Mouse (Mus musculus) left cerebral cortex, postnatal 25 days (tissue): ENCODE measurements around the gene Gimap7. TPM values are rescaled to one million over a fixed set of nuclear protein-coding genes. Genes with fewer than 3 reads are reported as not detected.
"Not testable (repeated sequence)": the region's sequence is repeated elsewhere in the genome, so short reads cannot be mapped to it uniquely, and the experiment has no call there.

ENCODE experiments used
- DNase-seq, 2 experiments: peaks; one replicate each; pipeline ENCODE4 v3.0.0; 2022; ENCODE audit warnings: low spot score in 2 of 2, mixed read lengths in 1 of 2
- intact Hi-C: fragments of 180-260 bp; cut with DNase I; formaldehyde crosslinking; loops from one replicate; pipeline ENCODE4 v1.15.1; 2025
- total RNA-seq, 2 experiments: library from RNA; stranded (reverse); gene quantifications; 2 replicates each; pipeline ENCODE4 v1.2.3; 2021

Gene Gimap7
- not detected for total RNA-seq

DNA sequence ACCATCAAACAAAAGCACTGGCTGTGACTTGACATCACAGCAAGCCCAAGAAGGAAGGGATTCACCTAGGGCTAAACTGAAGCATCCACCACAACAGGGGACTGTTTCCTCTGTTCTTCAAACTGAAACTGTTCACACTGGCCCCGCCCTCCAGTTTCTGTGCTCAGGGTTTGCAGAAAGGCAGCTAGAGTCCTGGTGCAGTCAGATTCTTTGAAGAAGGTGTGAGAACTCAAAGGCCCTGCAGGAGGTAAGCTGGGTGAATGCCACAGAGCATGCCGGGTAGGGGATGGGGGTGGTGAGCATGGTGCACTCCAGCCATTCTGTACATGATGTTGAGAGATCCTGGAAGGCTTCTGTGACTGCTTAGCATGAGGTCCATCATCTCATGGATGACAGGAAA is at the start of gene Gimap7, which contains the start of gene Gm28053:
Gimap7 (plus strand) TSS at position 167 of the 400 bp plus-strand sequence.
Gm28053 (plus strand) TSS at position 153 of the 400 bp plus-strand sequence.
- no peak for DNase-seq
- intact Hi-C loops, result no loop called here

DNA sequence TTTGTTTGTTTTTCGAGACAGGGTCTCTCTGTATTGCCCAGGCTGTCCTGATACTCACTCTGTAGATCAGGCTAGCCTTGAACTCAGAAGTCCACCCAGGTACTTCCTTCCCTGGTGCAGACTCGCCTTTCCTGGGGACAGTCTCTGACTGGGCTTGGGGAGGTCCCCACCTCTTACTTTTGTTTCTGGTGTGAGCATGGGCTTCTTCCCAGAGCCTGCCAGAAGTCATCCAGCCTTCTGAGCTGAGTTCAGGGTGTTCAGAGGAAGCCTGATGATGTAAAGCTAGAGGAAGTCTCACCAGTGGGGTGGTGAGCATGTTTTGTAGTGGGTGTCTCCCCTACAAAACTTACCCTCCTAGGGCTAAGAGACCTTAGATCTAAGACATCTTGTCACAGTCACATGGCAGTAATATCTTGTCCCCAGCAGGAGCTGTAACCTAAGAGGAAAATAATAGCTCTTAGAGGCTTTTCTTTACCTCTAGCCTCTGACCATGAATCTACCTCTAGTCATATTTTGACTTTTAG is 48.9 kb upstream of the Gimap7 start:
- intact Hi-C loops, result no loop called here
- no peak for DNase-seq

DNA sequence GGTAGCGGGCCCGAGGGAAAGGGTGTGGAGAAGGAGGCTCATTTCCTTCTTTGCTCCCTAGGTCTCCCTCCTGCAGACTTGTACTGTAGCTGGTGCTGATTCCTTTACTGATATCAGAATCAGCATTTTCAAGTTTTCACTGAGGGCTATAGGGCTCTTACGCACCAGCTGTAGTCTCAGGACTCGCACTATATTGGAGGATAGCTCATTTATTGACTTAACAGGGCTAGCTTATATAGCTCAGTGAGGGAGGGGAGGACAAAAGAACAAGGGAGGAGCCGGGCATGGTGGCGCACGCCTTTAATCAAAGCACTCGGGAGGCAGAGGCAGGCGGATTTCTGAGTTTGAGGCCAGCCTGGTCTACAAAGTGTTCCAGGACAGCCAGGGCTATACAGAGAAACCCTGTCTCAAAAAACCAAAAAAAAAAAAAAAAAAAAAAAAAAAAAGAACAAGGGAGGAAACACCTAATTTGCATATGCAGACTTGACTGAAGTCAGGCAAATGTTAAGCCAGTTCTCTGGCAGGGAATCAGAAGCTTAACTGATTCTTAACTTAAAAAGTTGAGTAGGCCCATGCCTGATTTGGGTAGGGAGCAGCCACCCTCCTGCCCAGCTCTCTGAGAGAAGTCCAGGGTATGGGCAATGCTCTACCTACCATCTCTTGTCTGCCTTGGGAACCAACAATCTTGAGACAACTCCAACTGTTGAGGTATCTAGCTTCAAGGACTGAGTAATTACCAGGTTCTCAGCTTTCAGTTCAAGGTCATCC is 43.9 kb upstream of the Gimap7 start:
- no peak for DNase-seq
- intact Hi-C loops, result no loop called here

DNA sequence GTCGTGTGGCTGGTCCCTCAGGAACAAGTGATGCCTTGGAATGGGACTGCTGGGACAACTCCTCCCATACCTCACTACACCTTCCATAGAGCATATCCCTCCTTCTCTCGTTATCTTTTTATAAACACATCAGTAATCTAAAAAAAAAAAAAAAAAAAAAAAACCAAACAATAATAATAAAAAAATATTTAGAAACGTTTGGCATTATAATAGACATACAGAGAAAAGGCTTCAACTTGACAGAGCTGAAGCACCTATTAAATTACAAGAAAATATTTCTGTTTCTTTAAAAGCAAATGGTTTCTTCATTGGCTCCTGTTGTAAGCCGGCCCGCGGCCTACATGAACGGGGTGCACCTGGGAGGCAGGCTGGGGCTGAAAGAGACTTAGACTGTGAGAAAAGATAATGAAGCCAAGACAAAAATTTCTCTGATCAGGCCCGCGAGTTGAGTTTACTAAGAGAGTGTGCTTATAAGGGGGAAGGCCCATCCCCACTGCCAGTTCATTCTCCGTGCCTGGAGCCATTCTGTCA is 43.0 kb upstream of the Gimap7 start:
- intact Hi-C loops, result no loop called here

DNA sequence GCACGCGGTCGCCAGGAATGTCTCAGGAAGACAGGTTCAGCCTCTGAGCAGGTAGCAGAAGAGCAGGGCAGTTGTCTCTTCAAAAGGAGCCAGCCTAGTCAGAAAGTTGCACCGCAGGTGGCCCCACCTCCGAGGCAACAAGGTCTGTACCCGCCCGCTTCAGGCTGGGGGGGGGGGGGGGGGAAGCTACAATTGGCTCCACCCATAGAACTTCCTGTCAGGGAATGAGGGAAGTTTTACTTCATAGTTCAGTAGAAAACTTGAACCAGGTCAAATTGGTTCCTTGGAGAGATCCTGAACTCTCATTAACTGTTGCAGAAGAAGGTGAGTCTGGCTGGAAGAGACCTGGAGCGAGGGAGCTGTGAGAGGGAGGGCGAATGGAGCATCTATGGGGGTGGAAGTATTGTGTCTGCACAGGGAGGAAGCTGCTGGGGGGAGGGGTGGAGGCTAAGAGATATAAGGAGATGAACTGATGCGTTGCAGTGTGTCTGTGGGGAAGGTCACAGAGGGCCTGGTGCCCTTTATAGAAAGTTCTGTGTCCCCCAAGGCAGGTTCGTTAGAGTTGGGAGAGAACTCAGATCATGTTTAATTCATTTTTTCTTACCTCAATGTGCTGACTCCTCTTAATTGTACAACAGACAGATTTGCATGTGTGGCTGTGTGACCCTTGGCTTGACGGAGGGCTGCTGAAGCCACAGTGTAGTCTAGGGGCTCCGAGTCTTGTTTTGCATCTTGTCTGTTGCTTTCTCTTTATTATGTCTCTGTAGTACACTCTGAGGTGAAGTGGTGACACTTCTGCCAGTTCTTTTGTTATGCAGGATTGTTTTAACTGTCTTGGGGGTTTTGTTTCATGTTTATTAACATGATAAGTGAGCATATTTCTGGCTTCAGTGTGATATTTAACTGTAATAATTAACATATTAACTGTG is 42.2 kb upstream of the Gimap7 start, which contains the start of gene Gimap9:
Gimap9 (plus strand) TSS at position 199 of the 929 bp plus-strand sequence.
- DNase-seq, result no peak

More for the DNA sequence above, 43.0 kb upstream of the Gimap7 start:
- DNase-seq, result no peak

DNA sequence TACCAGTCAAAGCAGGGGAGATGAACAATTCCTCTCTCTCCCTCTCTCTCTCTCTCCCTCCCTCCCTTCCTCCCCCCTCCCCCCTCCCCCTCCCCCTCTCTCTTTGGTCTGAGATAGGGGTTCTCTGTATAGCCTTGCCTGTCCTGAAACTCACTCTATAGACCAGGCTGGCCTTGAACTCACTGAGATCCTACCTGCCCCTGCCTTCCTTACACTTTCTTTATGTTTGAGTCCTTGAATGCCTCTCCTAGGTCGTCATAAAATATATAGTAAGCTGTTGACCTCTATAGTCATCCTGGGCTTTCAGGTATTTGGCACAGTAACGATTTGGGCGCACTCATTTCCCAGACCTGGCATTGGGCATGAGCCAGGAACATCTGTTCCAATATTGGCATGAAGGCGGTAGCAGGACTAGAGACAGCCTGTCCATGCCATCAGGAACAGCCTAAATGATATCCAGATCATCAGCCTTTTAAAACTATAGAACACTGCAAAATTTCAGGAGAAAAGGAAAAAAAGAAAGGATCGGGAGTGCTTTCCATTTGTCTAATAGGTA is 41.5 kb upstream of the Gimap7 start:
- intact Hi-C loops, result no loop called here
- no peak for DNase-seq

More for the DNA sequence above, 42.2 kb upstream of the Gimap7 start, which contains the start of gene Gimap9:
- intact Hi-C loops, result no loop called here

DNA sequence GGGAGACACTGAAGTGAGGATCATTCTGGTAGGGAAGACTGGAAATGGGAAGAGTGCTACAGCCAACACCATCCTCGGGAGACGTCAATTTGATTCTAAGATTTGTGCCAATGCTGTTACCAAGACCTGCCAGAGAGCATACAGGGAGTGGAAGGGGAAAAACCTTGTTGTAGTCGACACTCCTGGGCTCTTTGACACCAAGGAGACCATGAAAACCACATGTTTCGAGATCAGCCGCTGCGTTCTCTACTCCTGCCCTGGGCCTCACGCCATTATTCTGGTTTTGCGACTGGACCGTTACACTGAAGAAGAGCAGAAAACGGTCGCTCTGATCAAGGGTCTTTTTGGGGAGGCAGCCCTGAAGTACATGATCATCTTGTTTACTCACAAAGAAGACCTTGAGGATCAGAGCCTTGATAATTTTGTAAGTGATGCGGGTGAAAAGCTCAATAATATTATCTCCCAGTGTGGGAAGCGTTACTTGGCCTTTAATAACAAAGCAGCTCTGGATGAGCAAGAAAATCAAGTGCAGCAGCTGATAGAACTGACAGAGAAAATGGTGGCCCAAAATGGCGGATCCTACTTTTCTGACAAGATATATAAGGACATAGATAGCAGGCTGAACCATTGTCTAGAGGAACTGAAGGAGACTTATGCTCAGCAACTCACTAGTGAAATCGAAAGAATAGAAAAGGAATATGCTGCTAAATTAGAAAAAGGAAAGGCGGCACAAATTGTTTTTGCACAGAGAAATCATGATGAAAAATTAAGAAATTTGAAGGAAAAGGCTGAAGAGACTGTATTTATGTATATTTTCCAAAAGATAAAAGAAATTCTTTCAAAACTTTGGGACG is 40.7 kb upstream of the Gimap7 start:
- intact Hi-C loops, result no loop called here
- no peak for DNase-seq

DNA sequence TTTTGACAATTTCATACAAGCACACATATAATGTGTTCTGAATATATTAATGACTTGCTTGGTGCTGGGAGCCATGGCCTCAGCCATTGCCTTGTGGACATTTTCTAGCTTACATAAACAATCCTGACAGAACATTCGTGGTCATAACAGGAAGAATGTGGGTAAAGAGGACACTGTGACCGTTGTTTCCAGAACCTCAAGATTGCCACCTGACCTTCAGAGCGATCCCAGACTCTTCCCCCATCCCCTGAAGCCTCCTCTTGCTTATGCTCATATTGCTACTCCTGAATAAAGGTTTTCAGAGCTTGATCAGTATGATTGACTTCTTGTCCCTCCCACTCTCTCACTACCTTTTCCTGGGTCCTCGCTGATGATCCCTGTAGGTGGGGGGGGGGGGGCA is 40.0 kb upstream of the Gimap7 start:
- no peak for DNase-seq
- intact Hi-C loops, result no loop called here

DNA sequence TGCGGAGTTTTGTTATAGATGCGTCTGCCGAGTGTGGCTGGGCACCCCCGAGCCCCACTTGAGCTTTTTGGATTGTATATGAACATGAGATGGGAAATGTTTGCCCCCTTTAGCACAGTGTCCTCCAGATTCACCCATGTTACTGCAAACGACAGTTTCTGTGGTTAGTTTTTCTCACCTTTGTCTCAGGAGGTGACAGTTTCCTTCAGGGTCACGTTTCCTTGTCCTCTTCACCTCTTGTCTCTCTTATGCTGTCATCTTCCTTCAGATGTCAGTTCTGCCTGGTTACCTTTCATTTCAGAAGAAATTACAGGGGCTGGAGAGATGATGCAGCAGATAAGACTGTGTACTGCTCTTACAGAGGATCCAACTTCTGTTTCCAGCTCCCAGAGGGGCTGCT is 38.7 kb upstream of the Gimap7 start:
- intact Hi-C loops, result loop anchor here (5.0 kb wide), 1 partner anchor 53 kb away; no protein-coding TSS in a partner anchor
- no peak for DNase-seq

DNA sequence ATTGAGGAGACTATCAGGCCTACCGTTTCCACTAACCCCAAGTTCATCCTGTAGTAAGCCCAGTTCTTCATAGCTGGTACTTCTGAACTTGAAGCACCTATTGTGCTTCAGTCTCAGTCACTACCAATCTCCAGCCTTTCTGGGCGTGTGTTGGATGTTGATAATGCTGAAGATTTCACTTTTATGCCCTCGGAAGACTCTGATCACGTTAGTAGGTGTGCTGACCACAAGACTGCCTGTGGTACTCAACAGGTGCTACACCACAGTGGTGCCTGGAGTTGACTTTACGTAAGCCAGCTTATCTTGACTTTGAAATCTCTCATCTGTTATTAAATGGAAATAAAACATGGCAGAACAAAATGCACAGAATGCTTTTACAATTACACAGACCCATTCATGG is 38.0 kb upstream of the Gimap7 start:
- no peak for DNase-seq
- intact Hi-C loops, result loop anchor here (5.0 kb wide), 1 partner anchor 52 kb away; no protein-coding TSS in a partner anchor

DNA sequence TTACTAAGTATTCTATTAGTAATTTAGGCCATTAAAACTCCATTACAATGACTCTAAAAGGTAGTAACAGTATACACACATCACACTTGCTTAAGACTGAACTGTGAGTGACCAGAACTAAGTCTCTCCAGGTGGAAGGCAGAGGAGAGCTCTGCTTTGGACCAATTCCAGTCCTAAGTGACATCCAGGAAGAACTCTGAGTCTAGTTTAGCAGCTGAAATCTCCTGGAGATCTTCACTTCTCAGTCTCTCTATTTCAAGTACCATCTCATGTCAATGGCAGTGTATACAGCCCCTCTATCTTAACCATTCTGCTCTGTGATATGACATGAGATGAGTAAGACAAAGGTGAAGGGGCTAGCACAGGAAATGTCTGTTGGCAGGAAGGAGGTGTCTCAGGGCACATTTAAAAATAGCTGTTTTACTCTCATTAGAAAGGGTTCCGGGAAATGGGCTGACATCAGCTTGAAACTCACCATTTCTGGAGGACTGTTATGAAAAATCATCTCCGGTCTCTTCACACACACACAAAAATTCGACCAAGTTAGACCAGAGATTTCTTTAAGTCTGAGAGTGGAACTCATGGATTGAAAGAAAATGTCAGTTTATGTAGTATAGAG is 36.8 kb upstream of the Gimap7 start:
- no peak for DNase-seq
- intact Hi-C loops, result loop anchor here (5.0 kb wide), 1 partner anchor 51 kb away; no protein-coding TSS in a partner anchor

DNA sequence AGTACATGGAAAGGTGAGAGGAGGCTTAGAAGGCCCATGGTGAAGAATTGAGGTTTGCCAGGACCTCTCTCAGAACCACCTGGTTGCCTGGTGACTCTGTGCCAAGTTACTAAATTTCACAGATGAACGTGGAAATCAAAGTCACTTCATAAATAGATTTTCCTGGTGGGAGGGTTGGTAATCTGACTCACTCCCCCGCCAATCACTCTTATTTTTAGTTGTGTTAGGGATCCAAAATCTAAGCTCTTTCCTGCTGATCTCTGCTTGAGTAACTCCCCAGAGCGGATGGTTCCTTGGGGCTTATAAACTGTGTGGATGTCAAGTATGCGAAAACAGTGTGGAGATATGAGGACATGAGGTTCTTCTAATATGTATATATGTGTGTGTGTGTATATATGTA is 36.1 kb upstream of the Gimap7 start:
- intact Hi-C loops, result loop anchor here (5.0 kb wide), 1 partner anchor 50 kb away; no protein-coding TSS in a partner anchor
- DNase-seq, result peak; percentile 5 to 49

DNA sequence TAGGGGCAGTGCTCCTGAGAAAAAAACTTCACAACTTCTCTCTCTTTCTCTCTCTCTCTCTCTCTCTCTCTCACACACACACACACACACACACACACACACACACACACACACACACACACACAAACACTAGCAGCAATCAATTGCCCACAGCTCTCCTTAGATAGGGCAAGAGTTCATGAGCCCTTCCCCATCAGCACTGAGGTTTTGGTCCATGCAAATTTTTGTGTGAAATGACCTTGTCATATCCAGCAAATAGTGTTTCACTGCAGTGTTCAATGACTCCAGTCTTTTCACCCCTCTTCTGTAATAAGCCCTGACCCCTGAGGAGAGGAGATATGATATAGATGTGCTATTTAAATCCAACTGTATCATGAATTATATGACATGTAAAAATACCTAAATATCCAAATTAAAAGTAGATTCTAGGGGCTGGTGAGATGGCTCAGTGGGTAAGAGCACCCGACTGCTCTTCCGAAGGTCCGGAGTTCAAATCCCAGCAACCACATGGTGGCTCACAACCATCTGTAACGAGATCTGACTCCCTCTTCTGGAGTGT is 35.1 kb upstream of the Gimap7 start:
- not testable (repeated sequence) for DNase-seq
- intact Hi-C loops, result loop anchor here (5.0 kb wide), 1 partner anchor 49 kb away; no protein-coding TSS in a partner anchor

DNA sequence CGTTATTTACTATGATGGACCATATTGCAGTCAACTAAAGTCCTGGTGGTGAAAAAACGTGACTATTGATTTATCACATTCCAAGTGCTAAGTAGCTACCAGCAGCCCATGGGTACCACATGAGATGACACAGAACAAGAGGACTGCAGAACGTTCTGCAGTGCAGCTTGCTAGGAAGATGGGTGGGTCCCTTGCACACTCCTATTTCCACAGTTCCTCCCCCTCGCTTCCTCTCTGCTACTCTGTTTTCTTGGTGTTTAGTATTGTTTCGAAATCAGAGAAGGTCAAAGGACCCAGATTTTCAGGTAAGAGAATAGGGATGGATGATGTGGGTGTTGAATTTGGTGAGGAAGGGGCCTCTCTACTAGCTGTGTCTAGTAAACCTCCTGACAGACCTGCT is 34.1 kb upstream of the Gimap7 start, which contains the start of gene Gimap4:
Gimap4 (plus strand) TSS at position 231 of the 400 bp plus-strand sequence.
- no peak for DNase-seq
- intact Hi-C loops, result loop anchor here (1.0 to 5.0 kb wide), 2 partner anchors 27 to 48 kb away; no protein-coding TSS in a partner anchor

DNA sequence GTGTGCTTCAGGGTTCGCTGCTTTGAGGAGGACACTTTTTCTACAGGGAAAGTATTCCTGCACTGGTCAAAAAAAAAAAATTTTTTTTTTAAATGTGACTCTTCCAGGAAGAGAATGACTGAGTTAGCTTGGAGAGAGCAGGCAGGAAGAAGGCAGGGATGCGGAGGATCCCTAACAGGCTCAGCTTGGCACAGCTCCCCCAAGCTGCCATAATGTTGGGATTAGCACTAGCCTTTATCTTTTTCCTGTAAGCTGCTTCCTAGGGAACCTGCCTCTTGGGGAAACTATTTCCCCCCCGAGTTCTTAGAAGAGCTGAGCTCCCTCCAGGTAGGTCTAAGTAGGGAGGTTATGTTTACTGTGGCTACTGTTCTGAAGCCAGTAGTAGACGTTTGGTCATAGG is 33.6 kb upstream of the Gimap7 start:
- intact Hi-C loops, result loop anchor here (1.0 to 5.0 kb wide), 2 partner anchors 26 to 47 kb away; no protein-coding TSS in a partner anchor
- no peak for DNase-seq

DNA sequence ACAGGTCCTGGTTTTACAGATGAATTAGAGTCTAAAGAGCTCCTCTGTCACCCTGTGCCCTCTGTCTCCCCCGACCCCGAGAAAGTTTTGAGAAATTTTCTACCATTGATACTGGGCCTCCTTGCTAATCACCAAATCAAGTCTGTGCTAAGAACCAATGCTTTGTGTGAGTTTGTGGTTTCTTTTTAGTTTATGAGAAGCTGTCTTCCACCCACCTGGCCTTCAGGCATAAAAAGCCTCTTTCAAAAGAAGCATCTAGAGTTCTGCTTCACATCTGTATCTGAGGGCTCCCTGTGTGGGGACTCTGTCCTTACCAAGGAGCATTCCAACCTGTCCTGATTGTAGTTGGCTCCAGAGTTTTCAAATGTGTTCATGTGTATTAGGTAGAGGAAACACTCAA is 33.2 kb upstream of the Gimap7 start:
- no peak for DNase-seq
- intact Hi-C loops, result no loop called here
